ENCODE assay signal across 19 mouse cellular contexts in the genomic region with DNA sequence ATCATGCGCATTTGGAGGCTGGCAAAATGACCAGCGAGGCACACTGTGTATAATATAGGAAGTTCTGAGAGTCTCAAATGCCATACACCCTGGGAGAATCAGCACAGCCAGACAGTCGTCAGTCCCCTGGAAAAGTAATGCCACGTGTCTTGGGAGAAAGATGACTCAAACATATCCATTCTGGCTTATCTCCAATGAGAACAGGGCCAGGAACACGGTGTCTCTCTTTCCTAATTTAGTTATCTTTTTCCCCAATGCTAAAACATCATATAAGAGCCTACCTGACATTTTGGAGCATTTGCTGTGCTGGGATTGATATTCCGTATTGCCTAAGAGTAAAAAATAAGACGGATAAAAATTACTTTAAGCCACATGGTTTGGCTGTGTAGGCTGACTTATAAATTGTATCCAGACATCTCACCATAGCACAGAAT. TPM values are rescaled to one million over a fixed set of nuclear protein-coding genes. Genes with fewer than 3 reads are reported as not detected.
DNase-seq lines count a peak whose midpoint lies in the region; ATAC-seq and TF ChIP-seq lines count a peak whose summit lies in the region.
"Had no signal": no experiment of that assay in that cellular context is flagged by ENCODE, and none has a peak within 500 bp of the region (broad histone marks: within the 10 kb centered on the region; RNA-seq: fewer than 3 reads in every experiment).

No protein-coding gene starts in this region.

- H3K9ac ChIP-seq in heart, embryonic 12.5 days, result no peak overlapping the region
- no peak overlapping the region for H3K9ac ChIP-seq in embryonic facial prominence, embryonic 15.5 days
- H3K9ac ChIP-seq in midbrain, embryonic 16.5 days (ENCODE audit: low read depth, low read length), result no peak overlapping the region
- H3K9ac ChIP-seq: heart, embryonic 13.5 days; liver, embryonic 12.5 days; midbrain, embryonic 13.5 days had no signal

- peak; percentile 80 for DNase-seq in heart, adult 11 months
- DNase-seq in adipocyte (ENCODE audit: low spot score), result peak; percentile 10
- DNase-seq in right cerebral cortex, adult 18-20 months, result peak; percentile 69
- no peak for DNase-seq in cerebellum, adult 2 months
- DNase-seq in cerebellum, postnatal 4 days (ENCODE audit: low spot score in 2 of 2), result no peak
- DNase-seq: cerebellum, adult 9-11 months; gastrocnemius, postnatal 10 days; kidney, postnatal 4 days; lung, postnatal 10 days; thymus, adult 2 months had no signal

- H3K27me3 ChIP-seq in heart, embryonic 12.5 days (replicated peaks), result no peaks in the 10 kb centered on the region
- H3K27me3 ChIP-seq in embryonic facial prominence, embryonic 15.5 days, result no peaks in the 10 kb centered on the region
- H3K27me3 ChIP-seq in midbrain, embryonic 16.5 days (ENCODE audit: control insufficient read depth, insufficient read depth, low read depth, low read length), result no peaks in the 10 kb centered on the region
- H3K27me3 ChIP-seq in cerebellum, adult 2 months (ENCODE audit: control insufficient read depth, insufficient read depth, low read length), result no peaks in the 10 kb centered on the region
- H3K27me3 ChIP-seq: CH12.LX; heart, embryonic 13.5 days; liver, embryonic 12.5 days; midbrain, embryonic 13.5 days; Patski had no signal

- TF ChIP-seq POLR2A in cerebellum, adult 2 months (IDR thresholded peaks at IDR 0.05; ENCODE audit: borderline replicate concordance, insufficient read depth, low read length), result no peak

- no peaks in the 10 kb centered on the region for H3K9me3 ChIP-seq in heart, embryonic 12.5 days (replicated peaks)
- H3K9me3 ChIP-seq in embryonic facial prominence, embryonic 15.5 days (replicated peaks), result no peaks in the 10 kb centered on the region
- H3K9me3 ChIP-seq in midbrain, embryonic 16.5 days (replicated peaks; ENCODE audit: control insufficient read depth, low read length, poor library complexity, severe bottlenecking), result no peaks in the 10 kb centered on the region
- H3K9me3 ChIP-seq: heart, embryonic 13.5 days; liver, embryonic 12.5 days; midbrain, embryonic 13.5 days had no signal

- no peak overlapping the region for H3K4me3 ChIP-seq in heart, embryonic 12.5 days
- H3K4me3 ChIP-seq in embryonic facial prominence, embryonic 15.5 days (replicated peaks), result no peak overlapping the region
- H3K4me3 ChIP-seq in midbrain, embryonic 16.5 days (ENCODE audit: low read depth, low read length), result no peak overlapping the region
- no peak overlapping the region for H3K4me3 ChIP-seq in cerebellum, adult 2 months (replicated peaks; ENCODE audit: insufficient read depth, low read depth, low read length)
- H3K4me3 ChIP-seq: heart, embryonic 13.5 days; liver, embryonic 12.5 days; midbrain, embryonic 13.5 days had no signal

- no peak overlapping the region for H3K4me2 ChIP-seq in heart, embryonic 12.5 days
- H3K4me2 ChIP-seq in embryonic facial prominence, embryonic 15.5 days (replicated peaks), result no peak overlapping the region
- H3K4me2 ChIP-seq in midbrain, embryonic 16.5 days (ENCODE audit: low read length), result no peak overlapping the region
- H3K4me2 ChIP-seq: heart, embryonic 13.5 days; liver, embryonic 12.5 days; midbrain, embryonic 13.5 days had no signal

- no peak for ATAC-seq in heart, embryonic 12.5 days (ENCODE audit: insufficient number of reproducible peaks, low FRiP score)
- no peak; the same call in 1 of the 2 replicates for ATAC-seq in embryonic facial prominence, embryonic 15.5 days (ENCODE audit: insufficient number of reproducible peaks, low FRiP score, low TSS enrichment, low read depth)
- no peak for ATAC-seq in midbrain, embryonic 16.5 days
- ATAC-seq: intestine, embryonic 16.5 days; liver, embryonic 12.5 days; midbrain, embryonic 13.5 days; Patski had no signal

- no peaks in the 10 kb centered on the region for H3K4me1 ChIP-seq in heart, embryonic 12.5 days (replicated peaks)
- 0 out of 2 replicates have a peak, but pooled peaks cover 6% of the 10 kb centered on the region for H3K4me1 ChIP-seq in embryonic facial prominence, embryonic 15.5 days
- H3K4me1 ChIP-seq in midbrain, embryonic 16.5 days (ENCODE audit: control insufficient read depth, insufficient read depth, low read length), result no peaks in the 10 kb centered on the region
- no peaks in the 10 kb centered on the region for H3K4me1 ChIP-seq in cerebellum, adult 2 months (ENCODE audit: control insufficient read depth, insufficient read depth, low read length)
- H3K4me1 ChIP-seq: heart, embryonic 13.5 days; liver, embryonic 12.5 days; midbrain, embryonic 13.5 days had no signal

- H3K27ac ChIP-seq in heart, embryonic 12.5 days (ENCODE audit: poor library complexity, severe bottlenecking), result no peak overlapping the region
- H3K27ac ChIP-seq in embryonic facial prominence, embryonic 15.5 days (replicated peaks), result peak overlapping the region; percentile 73; the same call in 1 of the 2 replicates
- H3K27ac ChIP-seq in midbrain, embryonic 16.5 days (ENCODE audit: low read length), result no peak overlapping the region
- no peak overlapping the region for H3K27ac ChIP-seq in cerebellum, adult 2 months (ENCODE audit: insufficient read depth, low read length)
- H3K27ac ChIP-seq: heart, embryonic 13.5 days; liver, embryonic 12.5 days; midbrain, embryonic 13.5 days had no signal

- no peak for TF ChIP-seq CTCF in cerebellum, adult 2 months (IDR thresholded peaks at IDR 0.05; ENCODE audit: borderline replicate concordance, insufficient read depth, low read depth, low read length)

- WGBS in heart, embryonic 12.5 days, result 76% methylated on average over 7 of the region's 7 CpGs
- 45% methylated on average over 7 of the region's 7 CpGs for WGBS in embryonic facial prominence, embryonic 15.5 days
- 90% methylated on average over 7 of the region's 7 CpGs for WGBS in midbrain, embryonic 16.5 days
- WGBS in cerebellum, adult 2 months, result 56% methylated on average over 7 of the region's 7 CpGs

- peaks cover 74% of the 10 kb centered on the region for H3K36me3 ChIP-seq in heart, embryonic 12.5 days
- H3K36me3 ChIP-seq in embryonic facial prominence, embryonic 15.5 days, result peaks cover 65% of the 10 kb centered on the region
- H3K36me3 ChIP-seq in midbrain, embryonic 16.5 days (ENCODE audit: control insufficient read depth, insufficient read depth, low read length), result no peaks in the 10 kb centered on the region

RNA-seq across cellular contexts. Expression of gene Yap1, which starts 54.2 kb away (rescaled TPM):
- polyA plus RNA-seq in heart, embryonic 12.5 days (2016; fragmentation: Nextera tagmentation; extraction: Ambion mirVana), result 37.6 and 39.7 TPM in 2 replicates
- 49.0 and 49.2 TPM in 2 replicates for polyA plus RNA-seq in embryonic facial prominence, embryonic 15.5 days (2015; fragmentation: Nextera tagmentation; extraction: Ambion mirVana)
- 5.3 and 5.4 TPM in 2 replicates for polyA plus RNA-seq in midbrain, embryonic 16.5 days (2015; fragmentation: Nextera tagmentation; extraction: Ambion mirVana)
- 8.5 and 10.0 TPM in 2 replicates for polyA plus RNA-seq in cerebellum, adult 2 months (2012; rRNA removed)

Comparison
In these comparisons a context has a peak if more than half of its experiments do, and no peak if none do; other contexts are left out.
1. DNase-seq: peak in heart, adult 11 months (single experiment), adipocyte (single experiment) and right cerebral cortex, adult 18-20 months (single experiment); none in cerebellum, adult 2 months (0 of 2) and cerebellum, postnatal 4 days (0 of 2).